Mouse (Mus musculus) neural tube, embryonic 11.5 days (tissue): ENCODE measurements around the gene Irgc1. TPM values are rescaled to one million over a fixed set of nuclear protein-coding genes. Genes with fewer than 3 reads are reported as not detected.
A peak's percentile ranks its signal among the peaks of the same experiment; 100 is the strongest.

Source experiments
- ATAC-seq: fragments of 200-750 bp; cut with Nextera tagmentation; 2 replicates; pipeline ENCODE4 v1.8.0; 2017; ENCODE audit warnings: moderate number of reproducible peaks, mild to moderate bottlenecking, moderate TSS enrichment, moderate library complexity; ENCODE audit not compliant: insufficient read depth, low FRiP score, low TSS enrichment
- DNase-seq: peaks from one replicate; pipeline ENCODE4 v3.0.0-alpha.2; 2015; ENCODE audit warnings: low spot score
- H3K27ac ChIP-seq: fragments of 300-500 bp; sonication (generic); 2 replicates; pipeline ENCODE4 v1.5.1; 2014; ENCODE audit warnings: low read depth, mild to moderate bottlenecking, low read length
- H3K27me3 ChIP-seq: fragments of 300-500 bp; sonication (generic); 2 replicates; pipeline ENCODE4 v1.6.1; 2014; ENCODE audit warnings: mild to moderate bottlenecking, low read length, mixed read lengths; ENCODE audit not compliant: control insufficient read depth, insufficient read depth
- H3K36me3 ChIP-seq: fragments of 300-500 bp; sonication (generic); 2 replicates; pipeline ENCODE4 v1.6.1; 2014; ENCODE audit warnings: mild to moderate bottlenecking, low read length, moderate library complexity, mixed read lengths; ENCODE audit not compliant: control insufficient read depth, insufficient read depth
- H3K4me1 ChIP-seq: fragments of 300-500 bp; sonication (generic); 2 replicates; pipeline ENCODE4 v1.6.1; 2014; ENCODE audit warnings: low read length, mixed read lengths; ENCODE audit not compliant: control insufficient read depth, insufficient read depth
- H3K4me2 ChIP-seq: fragments of 300-500 bp; sonication (generic); 2 replicates; pipeline ENCODE4 v1.6.1; 2014; ENCODE audit warnings: low read depth, mild to moderate bottlenecking, moderate library complexity
- H3K4me3 ChIP-seq: fragments of 300-500 bp; sonication (generic); 2 replicates; pipeline ENCODE4 v1.5.1; 2014; ENCODE audit warnings: low read depth, low read length
- H3K9ac ChIP-seq: fragments of 300-500 bp; sonication (generic); 2 replicates; pipeline ENCODE4 v1.6.1; 2014; ENCODE audit warnings: mild to moderate bottlenecking, low read length
- H3K9me3 ChIP-seq: fragments of 300-500 bp; sonication (generic); 2 replicates; pipeline ENCODE4 v1.6.1; 2016; ENCODE audit warnings: low read length; ENCODE audit not compliant: control insufficient read depth
- WGBS: fragments of 180-500 bp; shearing (Covaris S2); extraction: QIAGEN DNeasy Blood & Tissue Kit; methylation state at CpG from one replicate; pipeline ENCODE4 v1.1.7; 2014; 5-methylcytosine and 5-hydroxymethylcytosine counted together
- polyA plus RNA-seq: library from polyadenylated mRNA; unstranded; fragments of >200 nt; fragmentation: Nextera tagmentation; extraction: Ambion mirVana; gene quantifications from 2 replicates; pipeline ENCODE4 v1.2.1, GENCODE M21; 2014

The Irgc1 gene
- polyA plus RNA-seq, 1 experiment from 2014 or later = not detected

DNA sequence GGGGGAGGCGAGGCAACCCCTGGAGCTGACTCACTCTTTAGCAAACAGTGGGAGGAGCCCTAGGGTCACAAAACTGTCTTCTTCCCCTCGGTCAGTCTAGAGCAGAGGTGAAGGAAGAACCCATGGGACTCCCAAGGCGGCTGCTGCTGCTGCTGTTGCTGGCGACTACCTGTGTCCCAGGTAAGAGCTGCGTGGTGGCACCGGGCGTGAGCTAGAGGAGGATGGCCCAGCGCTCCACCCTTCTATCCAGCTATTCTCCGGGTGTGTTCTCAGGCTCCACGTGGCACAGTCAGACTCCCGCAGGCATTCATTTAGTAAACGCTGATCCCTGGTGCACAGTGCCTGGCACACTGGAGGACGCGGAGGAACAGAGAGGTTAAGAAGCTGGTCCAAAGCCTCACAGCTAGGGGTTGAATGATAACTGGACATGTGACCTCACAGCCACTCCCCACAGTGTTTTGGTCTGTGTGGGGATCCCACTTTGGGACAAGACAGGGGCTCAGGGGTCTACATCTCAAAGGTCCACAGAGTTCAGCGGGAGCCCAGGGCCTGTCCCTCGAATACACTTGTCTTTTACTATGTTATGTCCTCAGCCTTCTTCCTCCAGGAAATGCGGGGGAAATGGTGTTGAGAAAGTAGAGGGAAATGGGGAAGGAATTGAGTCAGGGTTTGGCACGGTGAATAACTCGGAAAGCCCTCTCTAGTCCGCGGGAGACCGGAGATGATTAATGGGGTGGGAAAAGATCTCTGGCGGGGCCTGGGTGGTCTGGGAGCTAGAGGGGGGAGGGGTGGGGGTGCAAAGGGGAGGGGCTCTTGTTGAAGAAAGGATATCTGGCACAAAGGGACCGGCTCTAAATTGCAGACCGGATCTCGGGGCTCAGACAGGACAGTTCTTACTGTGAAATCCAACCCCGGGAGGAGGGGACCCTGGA is 10.6 kb upstream of the Irgc1 start, which contains the start of gene Plaur:
Gene Plaur (plus strand): TSS at position 97 of the 932 bp plus-strand sequence.
- Histone ChIP-seq H3K27ac (no peak within 1 kb of the TSS), H3K4me3 (no peak within 1 kb of the TSS), H3K4me1 (no peaks in the 10 kb centered on the region), H3K27me3 (no peaks in the 10 kb centered on the region), H3K9ac (no peak within 1 kb of the TSS), H3K36me3 (no peaks in the 10 kb centered on the region), H3K9me3 (no peaks in the 10 kb centered on the region), H3K4me2 (peak within 1 kb of the TSS; percentile 13)
- DNase-seq = peak; percentile 61
- peak; percentile 53; the same call in 1 of the 2 replicates for ATAC-seq
- 7% methylated on average over 27 of the region's 27 CpGs for WGBS

GRCm38 (mm10) chr7:24461376-24462051 is 9.4 kb upstream of the Irgc1 start:
- Histone ChIP-seq H3K27me3 (no peaks in the 10 kb centered on the region), H3K4me2 (no peak overlapping the region), H3K4me3 (no peak overlapping the region), H3K9ac (no peak overlapping the region), H3K9me3 (no peaks in the 10 kb centered on the region), H3K36me3 (no peaks in the 10 kb centered on the region), H3K4me1 (no peaks in the 10 kb centered on the region), H3K27ac (no peak overlapping the region)
- ATAC-seq (no peak), DNase-seq (no peak)
- 64% methylated on average over 14 of the region's 14 CpGs for WGBS

- no peak for ATAC-seq
- H3K27ac ChIP-seq = no peak overlapping the region
- no peaks in the 10 kb centered on the region for H3K36me3 ChIP-seq
- no peak overlapping the region for H3K4me2 ChIP-seq
- H3K27me3 ChIP-seq = no peaks in the 10 kb centered on the region
- no peaks in the 10 kb centered on the region for H3K9me3 ChIP-seq
- 63% methylated on average over 3 of the region's 3 CpGs for WGBS
- DNase-seq = no peak
- no peak overlapping the region for H3K4me3 ChIP-seq
- H3K9ac ChIP-seq = no peak overlapping the region
- H3K4me1 ChIP-seq = no peaks in the 10 kb centered on the region
Measured at GRCm38 (mm10) chr7:24459843-24460242, 7.7 kb upstream of the Irgc1 start.

GRCm38 (mm10) chr7:24459440-24459839 is 7.3 kb upstream of the Irgc1 start:
- DNase-seq (no peak), ATAC-seq (no peak)
- Histone ChIP-seq H3K4me3 (no peak overlapping the region), H3K9ac (no peak overlapping the region), H3K27ac (no peak overlapping the region), H3K4me1 (no peaks in the 10 kb centered on the region), H3K9me3 (no peaks in the 10 kb centered on the region), H3K27me3 (no peaks in the 10 kb centered on the region), H3K36me3 (no peaks in the 10 kb centered on the region), H3K4me2 (no peak overlapping the region)
- 79% methylated on average over 5 of the region's 5 CpGs for WGBS

GRCm38 (mm10) chr7:24457726-24458370 is 5.8 kb upstream of the Irgc1 start:
- Histone ChIP-seq H3K36me3 (no peaks in the 10 kb centered on the region), H3K27ac (no peak overlapping the region), H3K9me3 (no peaks in the 10 kb centered on the region), H3K27me3 (no peaks in the 10 kb centered on the region), H3K9ac (no peak overlapping the region), H3K4me3 (no peak overlapping the region), H3K4me2 (no peak overlapping the region), H3K4me1 (no peaks in the 10 kb centered on the region)
- DNase-seq = no peak
- WGBS = 66% methylated on average over 10 of the region's 10 CpGs
- no peak for ATAC-seq

GRCm38 (mm10) chr7:24455726-24456125 is 3.6 kb upstream of the Irgc1 start:
- no peaks in the 10 kb centered on the region for H3K4me1 ChIP-seq
- H3K9me3 ChIP-seq = no peaks in the 10 kb centered on the region
- no peak for DNase-seq
- no peak overlapping the region for H3K4me3 ChIP-seq
- 84% methylated on average over 5 of the region's 5 CpGs for WGBS
- H3K9ac ChIP-seq = no peak overlapping the region
- no peaks in the 10 kb centered on the region for H3K36me3 ChIP-seq
- no peak overlapping the region for H3K27ac ChIP-seq
- H3K4me2 ChIP-seq = no peak overlapping the region
- H3K27me3 ChIP-seq = no peaks in the 10 kb centered on the region
- ATAC-seq = no peak

DNA sequence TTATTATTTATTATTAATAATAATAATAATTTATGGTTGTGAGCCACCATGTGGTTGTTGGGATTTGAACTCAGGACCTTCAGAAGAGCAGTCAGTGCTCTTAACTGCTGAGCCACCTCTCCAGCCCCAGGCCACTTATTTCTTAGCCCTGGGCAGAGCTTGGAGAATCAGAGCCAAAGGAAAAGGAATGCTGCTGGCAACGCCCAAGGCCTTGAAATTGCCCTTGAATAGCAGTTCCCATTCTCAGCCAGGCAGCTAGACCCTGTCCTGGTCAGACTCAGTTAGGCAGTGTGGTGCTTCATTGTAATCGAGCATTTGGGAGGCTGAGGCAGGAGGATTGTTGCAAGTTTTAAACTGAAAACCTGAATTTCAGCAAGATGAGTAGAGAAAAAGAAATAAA is 2.1 kb upstream of the Irgc1 start:
- 72% methylated on average over 2 of the region's 2 CpGs for WGBS
- Histone ChIP-seq H3K4me3 (no peak overlapping the region), H3K27me3 (no peaks in the 10 kb centered on the region), H3K9me3 (no peaks in the 10 kb centered on the region), H3K36me3 (no peaks in the 10 kb centered on the region), H3K27ac (no peak overlapping the region), H3K4me2 (no peak overlapping the region), H3K9ac (no peak overlapping the region), H3K4me1 (no peaks in the 10 kb centered on the region)
- no peak for DNase-seq
- ATAC-seq = no peak

DNA sequence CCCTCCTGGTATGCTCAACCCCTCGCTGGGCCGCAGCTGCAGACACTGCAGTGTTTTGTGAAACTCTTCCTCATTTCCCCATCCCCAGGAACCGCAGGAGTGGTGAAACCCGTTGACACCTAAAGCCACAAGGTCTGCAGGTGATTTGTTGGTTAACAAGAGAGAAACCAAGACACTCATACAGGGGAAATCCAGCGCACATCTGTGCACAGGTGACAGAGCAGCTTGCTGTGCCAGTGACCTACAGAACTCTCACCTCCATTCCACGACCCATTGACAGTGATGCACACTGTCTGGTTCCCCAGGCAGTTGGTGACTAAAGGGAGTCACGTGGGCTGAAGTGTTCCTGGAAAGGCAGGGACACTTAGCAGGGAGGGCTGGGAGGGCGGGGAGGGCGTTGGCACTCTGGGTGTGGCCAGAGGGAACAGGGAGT is 1.5 kb downstream of the Irgc1 start:
- no peak overlapping the region for H3K4me3 ChIP-seq
- no peak overlapping the region for H3K9ac ChIP-seq
- WGBS = 65% methylated on average over 9 of the region's 9 CpGs
- no peak for ATAC-seq
- no peak for DNase-seq
- no peak overlapping the region for H3K27ac ChIP-seq
- no peaks in the 10 kb centered on the region for H3K4me1 ChIP-seq
- H3K9me3 ChIP-seq = no peaks in the 10 kb centered on the region
- H3K36me3 ChIP-seq = no peaks in the 10 kb centered on the region
- no peak overlapping the region for H3K4me2 ChIP-seq
- no peaks in the 10 kb centered on the region for H3K27me3 ChIP-seq
